Mouse (Mus musculus) liver, embryonic 14.5 days (tissue): ENCODE measurements around the gene Upp2.

Experiments used
- CTCF ChIP-seq: IDR thresholded peaks from 2 replicates; pipeline ENCODE4 v1.5.1; 2016; ENCODE audit warnings: antibody characterized with exemption, low read depth, control low read depth
- EP300 ChIP-seq: IDR thresholded peaks from 2 replicates; pipeline ENCODE4 v1.6.1; 2016; ENCODE audit warnings: antibody characterized with exemption, low read depth

DNA sequence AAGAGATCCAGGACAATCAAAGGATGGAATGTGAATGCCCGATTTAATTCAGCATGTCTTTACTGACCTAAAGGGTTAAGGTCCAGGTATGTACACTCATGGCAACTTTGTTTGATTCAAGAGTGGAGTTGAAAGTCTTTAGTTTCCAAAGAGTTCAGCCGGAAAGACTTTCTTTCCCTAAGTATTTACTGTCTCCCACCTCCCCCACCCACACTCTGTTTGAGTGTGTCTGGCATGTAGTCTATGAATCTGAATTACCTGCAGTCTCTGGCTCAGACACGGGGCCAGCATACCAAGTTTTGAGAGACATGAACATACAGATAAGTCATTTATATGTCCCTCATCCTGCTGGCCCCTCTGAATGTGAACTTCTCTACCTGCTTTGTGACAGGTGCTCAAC is 219.1 kb downstream of the Upp2 start:
- TF ChIP-seq CTCF (no peak), EP300 (no peak)
